Mouse (Mus musculus): ENCODE measurements around the gene Nedd9. TPM values are rescaled to one million over a fixed set of nuclear protein-coding genes. Genes with fewer than 3 reads are reported as not detected.

Gene Nedd9
- polyA plus RNA-seq, 1 experiment = not detected

DNA sequence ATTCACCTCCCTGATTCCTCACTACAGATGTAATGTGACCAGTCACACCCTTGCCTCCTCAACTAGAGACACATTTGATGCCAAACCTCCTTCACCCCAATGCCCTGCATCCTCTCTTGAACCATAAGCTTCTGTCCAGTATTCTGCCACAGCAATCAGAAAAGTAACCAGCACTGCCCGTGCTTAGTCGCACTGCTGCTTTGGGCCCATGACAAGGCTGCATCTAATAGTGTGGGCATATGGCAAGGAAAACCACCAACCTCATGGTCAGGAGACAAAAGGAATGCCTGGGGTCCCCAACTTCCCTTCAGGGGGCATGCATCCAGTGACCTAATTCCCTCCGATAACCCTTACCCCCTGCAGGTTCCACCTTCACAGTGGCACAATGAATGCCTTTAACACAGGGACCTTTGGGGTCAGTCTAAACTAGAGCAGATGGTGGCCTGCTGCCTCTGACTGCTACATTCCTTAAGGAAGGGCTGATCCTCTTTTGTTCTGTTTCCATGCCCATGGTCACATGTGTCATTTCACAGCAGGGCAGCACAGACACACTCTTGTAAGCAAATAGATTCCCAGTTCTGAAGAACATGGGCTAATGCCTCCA lies 4.7 kb downstream of the Nedd9 start:
- WGBS = 69% methylated on average over 3 of the region's 3 CpGs
- TF ChIP-seq POLR2A (IDR thresholded peaks at IDR 0.05; ENCODE audit: insufficient read depth, low read depth, low read length) (no peak), CTCF (IDR thresholded peaks at IDR 0.05; ENCODE audit: insufficient read depth, low read depth, low read length) (no peak)
- H3K4me1 ChIP-seq (ENCODE audit: control insufficient read depth, insufficient read depth, low read length) = peaks cover 3% of the 10 kb centered on the region
- no peak overlapping the region for H3K27ac ChIP-seq (ENCODE audit: insufficient read depth, low read depth, low read length)
- no peak overlapping the region for H3K4me3 ChIP-seq (ENCODE audit: insufficient read depth, low read depth, low read length)

DNA sequence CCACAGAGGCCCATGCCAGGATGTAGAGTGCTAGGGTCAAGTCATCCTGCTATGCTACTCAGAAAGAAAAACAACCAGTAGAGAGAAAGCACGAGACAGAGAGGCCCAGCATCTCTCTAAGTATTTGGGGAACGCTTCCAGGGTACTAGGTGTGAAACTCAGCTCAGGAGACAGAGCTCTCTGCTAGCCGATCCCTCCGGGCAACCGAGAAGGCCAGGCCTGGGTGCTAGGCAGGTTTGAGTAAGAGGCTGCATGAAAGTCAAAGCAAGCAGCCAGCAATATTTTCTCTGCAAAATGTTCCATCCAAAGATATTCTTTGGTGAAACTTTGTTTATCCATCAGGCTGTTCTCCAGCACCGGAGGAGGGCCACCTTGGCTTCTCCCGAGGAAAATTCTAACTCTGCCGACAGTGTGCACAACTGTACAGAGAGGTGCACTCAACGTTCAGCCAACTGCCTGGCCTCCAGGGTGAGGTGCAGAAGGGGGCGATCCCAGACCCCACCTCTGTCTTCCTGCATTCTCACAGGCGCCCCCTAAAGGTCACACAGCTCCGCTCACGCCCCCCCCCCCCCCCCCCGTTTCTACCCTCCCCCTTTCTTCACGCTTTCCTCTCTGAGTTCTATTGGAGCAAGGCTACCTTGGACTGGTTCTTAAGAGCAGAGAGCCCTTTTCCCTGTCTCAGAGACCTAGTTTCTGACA lies 7.3 kb downstream of the Nedd9 start:
- 78% methylated on average over 15 of the region's 15 CpGs for WGBS
- Histone ChIP-seq H3K4me1 (ENCODE audit: control insufficient read depth, insufficient read depth, low read length) (no peaks in the 10 kb centered on the region), H3K4me3 (ENCODE audit: insufficient read depth, low read depth, low read length) (no peak overlapping the region), H3K27ac (ENCODE audit: insufficient read depth, low read depth, low read length) (no peak overlapping the region)
- TF ChIP-seq CTCF (IDR thresholded peaks at IDR 0.05; ENCODE audit: insufficient read depth, low read depth, low read length) (no peak), POLR2A (IDR thresholded peaks at IDR 0.05; ENCODE audit: insufficient read depth, low read depth, low read length) (no peak)

DNA sequence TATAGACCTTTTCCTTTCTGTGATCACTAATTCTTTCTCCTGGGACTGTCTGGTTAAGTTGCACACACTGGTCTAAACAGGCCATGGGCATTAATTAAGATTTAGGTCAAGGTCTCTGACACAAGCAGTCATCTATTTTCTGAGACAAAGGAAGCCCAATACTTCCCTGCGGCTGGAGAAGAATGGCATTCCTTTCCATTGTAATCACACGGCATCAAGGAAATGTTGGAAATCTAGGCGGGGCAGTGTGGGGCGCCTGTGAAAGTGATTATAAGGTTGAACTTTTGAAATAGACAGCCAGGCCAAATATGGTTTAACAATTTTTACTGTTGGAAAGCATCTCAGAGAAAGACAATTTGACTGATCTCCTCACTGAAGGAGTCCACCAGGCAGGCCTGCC lies 10.9 kb downstream of the Nedd9 start:
- H3K4me3 ChIP-seq (ENCODE audit: insufficient read depth, low read depth, low read length) = no peak overlapping the region
- WGBS = 42% methylated on average over 4 of the region's 4 CpGs
- H3K4me1 ChIP-seq (ENCODE audit: control insufficient read depth, insufficient read depth, low read length) = no peaks in the 10 kb centered on the region
- TF ChIP-seq POLR2A (IDR thresholded peaks at IDR 0.05; ENCODE audit: insufficient read depth, low read depth, low read length) (no peak), CTCF (IDR thresholded peaks at IDR 0.05; ENCODE audit: insufficient read depth, low read depth, low read length) (no peak)
- no peak overlapping the region for H3K27ac ChIP-seq (ENCODE audit: insufficient read depth, low read depth, low read length)

DNA sequence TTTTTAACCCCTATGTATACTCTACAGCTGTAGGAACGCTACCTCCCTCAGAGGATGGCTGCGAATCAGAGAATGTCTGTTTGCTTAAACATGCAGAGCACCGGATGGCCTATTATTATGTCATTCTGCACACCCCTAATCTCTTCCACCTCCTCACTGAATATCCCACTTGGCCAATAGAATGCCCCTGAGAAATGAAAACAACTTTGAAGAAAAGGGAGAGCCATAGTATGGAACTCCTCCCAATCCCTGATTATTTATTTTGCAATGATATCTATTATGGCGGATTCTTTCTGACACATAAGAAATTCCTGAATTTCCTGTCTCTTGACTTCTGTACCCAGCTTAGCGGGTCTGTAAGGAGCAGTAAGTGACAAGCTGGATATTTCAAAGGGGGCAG lies 12.8 kb downstream of the Nedd9 start:
- Histone ChIP-seq H3K27ac (ENCODE audit: insufficient read depth, low read depth, low read length) (no peak overlapping the region), H3K4me1 (ENCODE audit: control insufficient read depth, insufficient read depth, low read length) (no peaks in the 10 kb centered on the region)
- 85% methylated on average over 5 of the region's 5 CpGs for WGBS

DNA sequence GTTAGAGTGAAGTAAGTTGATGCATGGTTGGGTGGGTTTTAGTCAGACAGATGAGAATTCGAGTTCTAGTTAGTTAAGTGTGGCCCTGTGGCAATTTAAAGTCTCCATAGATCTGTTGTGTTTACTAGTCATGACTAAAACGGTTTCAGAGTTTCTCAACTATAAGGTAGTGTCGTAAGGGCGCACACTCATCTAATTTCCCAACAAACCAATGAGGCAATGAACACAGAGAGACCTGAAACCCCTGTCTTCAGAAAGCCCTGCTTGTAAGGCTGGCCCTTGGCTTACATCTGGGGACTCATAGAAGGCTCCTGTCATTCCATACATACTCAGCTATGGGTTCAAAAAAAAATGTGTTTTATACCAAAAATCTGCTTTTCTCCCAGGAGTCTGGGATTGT lies 13.7 kb downstream of the Nedd9 start:
- Histone ChIP-seq H3K27ac (ENCODE audit: insufficient read depth, low read depth, low read length) (no peak overlapping the region), H3K4me1 (ENCODE audit: control insufficient read depth, insufficient read depth, low read length) (no peaks in the 10 kb centered on the region), H3K4me3 (ENCODE audit: insufficient read depth, low read depth, low read length) (no peak overlapping the region)
- 89% methylated on average over 4 of the region's 4 CpGs for WGBS
- no peak for TF ChIP-seq POLR2A (IDR thresholded peaks at IDR 0.05; ENCODE audit: insufficient read depth, low read depth, low read length)
- TF ChIP-seq CTCF (IDR thresholded peaks at IDR 0.05; ENCODE audit: insufficient read depth, low read depth, low read length) = no peak

More for the DNA sequence above, 12.8 kb downstream of the Nedd9 start:
- TF ChIP-seq CTCF (IDR thresholded peaks at IDR 0.05; ENCODE audit: insufficient read depth, low read depth, low read length) (no peak), POLR2A (IDR thresholded peaks at IDR 0.05; ENCODE audit: insufficient read depth, low read depth, low read length) (no peak)
- H3K4me3 ChIP-seq (ENCODE audit: insufficient read depth, low read depth, low read length) = no peak overlapping the region

DNA sequence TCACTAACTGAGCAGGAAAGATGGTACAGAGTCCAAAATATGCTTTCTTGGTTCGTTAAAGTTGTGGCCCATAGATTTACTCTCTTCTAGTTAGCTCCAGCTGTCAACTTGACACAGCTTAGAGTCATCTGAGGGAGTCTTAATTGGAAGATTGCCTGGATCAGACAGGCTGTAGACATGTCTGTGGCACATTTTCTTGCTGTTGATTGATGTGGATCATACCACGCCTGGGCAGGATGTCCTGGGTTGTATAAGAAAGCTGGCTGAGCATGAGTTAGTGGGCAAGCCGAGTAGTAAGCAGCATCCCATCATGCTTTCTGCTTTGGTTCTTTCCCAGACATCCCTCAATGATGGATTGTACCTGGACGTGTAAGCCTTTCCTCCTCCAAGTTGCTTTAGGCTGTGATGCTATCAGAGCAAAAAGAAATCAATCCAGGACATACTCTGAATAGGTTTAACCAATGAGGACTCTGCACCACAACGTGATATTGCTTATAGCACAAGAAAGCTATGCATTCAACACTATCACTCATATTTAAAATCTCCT lies 14.2 kb downstream of the Nedd9 start:
- TF ChIP-seq CTCF (IDR thresholded peaks at IDR 0.05; ENCODE audit: insufficient read depth, low read depth, low read length) = no peak
- TF ChIP-seq POLR2A (IDR thresholded peaks at IDR 0.05; ENCODE audit: insufficient read depth, low read depth, low read length) = no peak
- no peak overlapping the region for H3K27ac ChIP-seq (ENCODE audit: insufficient read depth, low read depth, low read length)
- no peaks in the 10 kb centered on the region for H3K4me1 ChIP-seq (ENCODE audit: control insufficient read depth, insufficient read depth, low read length)
- H3K4me3 ChIP-seq (ENCODE audit: insufficient read depth, low read depth, low read length) = no peak overlapping the region
- WGBS = 88% methylated on average over 5 of the region's 5 CpGs

DNA sequence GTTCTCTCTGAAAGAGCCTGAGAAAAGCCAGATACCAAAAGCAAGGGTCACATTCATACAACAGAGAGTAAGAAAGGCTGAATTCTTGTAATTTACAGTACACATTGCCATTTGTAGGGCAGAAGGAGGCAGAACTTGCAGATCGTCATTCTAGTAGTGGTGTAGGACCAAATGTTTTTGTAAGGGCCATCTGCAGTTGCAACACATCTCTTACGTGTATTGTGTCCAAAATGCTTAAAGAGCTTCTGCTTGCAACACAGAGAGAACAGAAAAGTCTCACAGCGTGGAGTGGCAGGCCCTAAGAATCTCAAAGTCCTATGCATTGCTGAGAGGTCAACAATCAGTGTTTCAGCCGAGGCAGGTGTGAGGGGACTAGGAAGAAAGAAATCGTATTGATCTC lies 18.9 kb downstream of the Nedd9 start:
- TF ChIP-seq POLR2A (IDR thresholded peaks at IDR 0.05; ENCODE audit: insufficient read depth, low read depth, low read length) (no peak), CTCF (IDR thresholded peaks at IDR 0.05; ENCODE audit: insufficient read depth, low read depth, low read length) (no peak)
- Histone ChIP-seq H3K4me3 (ENCODE audit: insufficient read depth, low read depth, low read length) (no peak overlapping the region), H3K27ac (ENCODE audit: insufficient read depth, low read depth, low read length) (no peak overlapping the region), H3K4me1 (ENCODE audit: control insufficient read depth, insufficient read depth, low read length) (no peaks in the 10 kb centered on the region)
- WGBS = 83% methylated on average over 5 of the region's 5 CpGs

DNA sequence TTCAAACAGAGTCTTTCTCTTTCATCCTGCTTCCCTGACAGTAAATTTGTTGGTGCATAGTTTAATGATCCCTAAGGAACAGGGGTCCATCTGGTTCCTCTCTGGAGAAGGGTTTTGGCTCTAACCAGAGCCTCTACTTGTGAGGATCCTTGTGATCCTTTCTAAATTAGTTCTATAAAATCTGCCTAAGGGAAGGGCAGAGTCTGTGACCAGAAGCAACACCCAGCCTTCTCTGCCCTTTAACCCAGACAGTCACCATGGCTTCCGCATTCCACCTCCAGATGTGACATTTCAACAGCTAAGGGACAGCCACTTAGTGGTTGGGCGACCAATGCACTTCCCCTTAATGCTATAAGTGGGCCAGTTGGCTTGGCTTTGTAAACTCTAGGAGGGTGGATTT lies 20.1 kb downstream of the Nedd9 start:
- Histone ChIP-seq H3K4me3 (ENCODE audit: insufficient read depth, low read depth, low read length) (no peak overlapping the region), H3K4me1 (ENCODE audit: control insufficient read depth, insufficient read depth, low read length) (no peaks in the 10 kb centered on the region), H3K27ac (ENCODE audit: insufficient read depth, low read depth, low read length) (no peak overlapping the region)
- WGBS = 93% methylated on average over 2 of the region's 2 CpGs
- no peak for TF ChIP-seq CTCF (IDR thresholded peaks at IDR 0.05; ENCODE audit: insufficient read depth, low read depth, low read length)
- TF ChIP-seq POLR2A (IDR thresholded peaks at IDR 0.05; ENCODE audit: insufficient read depth, low read depth, low read length) = no peak

DNA sequence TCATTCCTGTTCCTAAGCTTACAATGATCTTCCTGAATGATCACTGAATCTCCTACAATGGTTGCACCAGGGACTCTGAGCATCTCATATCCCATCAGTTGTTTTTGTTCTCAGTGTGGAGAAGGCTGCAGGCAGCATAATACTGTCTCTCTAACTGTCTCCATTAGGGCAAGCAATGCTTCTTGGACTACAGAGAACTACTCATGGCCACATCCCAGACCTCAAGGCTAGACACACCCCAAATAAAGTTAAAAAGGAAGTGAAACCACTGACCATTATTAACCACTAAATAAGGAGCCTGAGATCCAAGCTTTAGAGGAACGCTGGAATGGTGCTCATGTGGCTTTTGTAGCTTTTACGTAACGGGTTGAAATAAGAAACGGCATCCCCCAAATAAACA lies 20.5 kb downstream of the Nedd9 start:
- WGBS = 90% methylated on average over 4 of the region's 4 CpGs
- Histone ChIP-seq H3K27ac (ENCODE audit: insufficient read depth, low read depth, low read length) (no peak overlapping the region), H3K4me1 (ENCODE audit: control insufficient read depth, insufficient read depth, low read length) (no peaks in the 10 kb centered on the region), H3K4me3 (ENCODE audit: insufficient read depth, low read depth, low read length) (no peak overlapping the region)
- TF ChIP-seq POLR2A (IDR thresholded peaks at IDR 0.05; ENCODE audit: insufficient read depth, low read depth, low read length) = no peak
- TF ChIP-seq CTCF (IDR thresholded peaks at IDR 0.05; ENCODE audit: insufficient read depth, low read depth, low read length) = no peak

All from olfactory bulb, adult 2 months (tissue).